Mouse (Mus musculus): Measurements from ENCODE around the gene Taok1. TPM values are rescaled to one million over a fixed set of nuclear protein-coding genes. Genes with fewer than 3 reads are reported as not detected.

Gene Taok1
- total RNA-seq, 2 experiments from 2014 or later: 115 to 127 TPM

GRCm38 (mm10) chr11:77512891-77513810, 94.5 kb downstream of the Taok1 start:
- peak; percentile 59 to 76 for DNase-seq (ENCODE audit: low spot score in 2 of 2)

GRCm38 (mm10) chr11:77511336-77511735, 96.3 kb downstream of the Taok1 start:
- no peak for DNase-seq (ENCODE audit: low spot score in 2 of 2)

GRCm38 (mm10) chr11:77508068-77509021, 99.3 kb downstream of the Taok1 start:
- peak; percentile 81 to 88 for DNase-seq (ENCODE audit: low spot score in 2 of 2)

GRCm38 (mm10) chr11:77507426-77507825, 100.2 kb downstream of the Taok1 start:
- DNase-seq (ENCODE audit: low spot score in 2 of 2): no peak

- DNase-seq (ENCODE audit: low spot score in 2 of 2): no peak
These were observed 100.7 kb downstream of the Taok1 start for GRCm38 (mm10) chr11:77506941-77507340.

- no peak for DNase-seq (ENCODE audit: low spot score in 2 of 2)
These were observed 101.3 kb downstream of the Taok1 start for GRCm38 (mm10) chr11:77506273-77506672.

GRCm38 (mm10) chr11:77505291-77505980, 102.2 kb downstream of the Taok1 start:
- no peak for DNase-seq (ENCODE audit: low spot score in 2 of 2)

- DNase-seq (ENCODE audit: low spot score in 2 of 2): no peak
These were observed 103.2 kb downstream of the Taok1 start for GRCm38 (mm10) chr11:77504377-77504776.

- no peak for DNase-seq (ENCODE audit: low spot score in 2 of 2)
These were observed 104.1 kb downstream of the Taok1 start for GRCm38 (mm10) chr11:77503511-77503910.

GRCm38 (mm10) chr11:77502481-77502880, 105.1 kb downstream of the Taok1 start:
- no peak for DNase-seq (ENCODE audit: low spot score in 2 of 2)

GRCm38 (mm10) chr11:77501971-77502370, 105.6 kb downstream of the Taok1 start:
- no peak for DNase-seq (ENCODE audit: low spot score in 2 of 2)

GRCm38 (mm10) chr11:77501392-77501791, 106.2 kb downstream of the Taok1 start:
- peak; percentile 78 to 81 for DNase-seq (ENCODE audit: low spot score in 2 of 2)

GRCm38 (mm10) chr11:77500361-77501325, 107.0 kb downstream of the Taok1 start:
- no peak for DNase-seq (ENCODE audit: low spot score in 2 of 2)

GRCm38 (mm10) chr11:77499354-77499753, 108.3 kb downstream of the Taok1 start:
- DNase-seq (ENCODE audit: low spot score in 2 of 2): no peak

GRCm38 (mm10) chr11:77498261-77499139, 109.1 kb downstream of the Taok1 start:
- no peak for DNase-seq (ENCODE audit: low spot score in 2 of 2)

GRCm38 (mm10) chr11:77497851-77498250, 109.8 kb downstream of the Taok1 start:
- DNase-seq (ENCODE audit: low spot score in 2 of 2): no peak

GRCm38 (mm10) chr11:77497341-77497756, 110.3 kb downstream of the Taok1 start:
- no peak for DNase-seq (ENCODE audit: low spot score in 2 of 2)

- no peak for DNase-seq (ENCODE audit: low spot score in 2 of 2)
These were observed 112.1 kb downstream of the Taok1 start for GRCm38 (mm10) chr11:77495507-77495906.

GRCm38 (mm10) chr11:77494782-77495181, 112.8 kb downstream of the Taok1 start:
- no peak for DNase-seq (ENCODE audit: low spot score in 2 of 2)
